Mouse (Mus musculus): ENCODE measurements around the gene Adtrp.

The Adtrp gene

GRCm38 (mm10) chr13:41847516-41848126 is at the start of gene Adtrp:
TSS of gene Adtrp (minus strand) at chr13:41847684.
- no peak for DNase-seq (ENCODE audit: inconsistent ontology term)

- DNase-seq (ENCODE audit: inconsistent ontology term) = no peak
These were observed 44.5 kb upstream of the Adtrp start for GRCm38 (mm10) chr13:41892016-41892415.

- no peak for DNase-seq (ENCODE audit: inconsistent ontology term)
These were observed 43.1 kb upstream of the Adtrp start for GRCm38 (mm10) chr13:41890618-41891017.

GRCm38 (mm10) chr13:41890111-41890600 is 42.7 kb upstream of the Adtrp start:
- DNase-seq (ENCODE audit: inconsistent ontology term) = no peak

GRCm38 (mm10) chr13:41888644-41889043 is 41.2 kb upstream of the Adtrp start:
- no peak for DNase-seq (ENCODE audit: inconsistent ontology term)

GRCm38 (mm10) chr13:41886120-41886519 is 38.6 kb upstream of the Adtrp start:
- no peak for DNase-seq (ENCODE audit: inconsistent ontology term)

GRCm38 (mm10) chr13:41883665-41884291 is 36.3 kb upstream of the Adtrp start:
- no peak for DNase-seq (ENCODE audit: inconsistent ontology term)

GRCm38 (mm10) chr13:41881201-41881600 is 33.7 kb upstream of the Adtrp start:
- no peak for DNase-seq (ENCODE audit: inconsistent ontology term)

- no peak for DNase-seq (ENCODE audit: inconsistent ontology term)
These were observed 33.0 kb upstream of the Adtrp start for GRCm38 (mm10) chr13:41880525-41880924.

GRCm38 (mm10) chr13:41872686-41873085 is 25.2 kb upstream of the Adtrp start:
- no peak for DNase-seq (ENCODE audit: inconsistent ontology term)

- no peak for DNase-seq (ENCODE audit: inconsistent ontology term)
These were observed 24.7 kb upstream of the Adtrp start for GRCm38 (mm10) chr13:41872161-41872562.

- DNase-seq (ENCODE audit: inconsistent ontology term) = no peak
These were observed 20.0 kb upstream of the Adtrp start for GRCm38 (mm10) chr13:41867533-41867932.

- DNase-seq (ENCODE audit: inconsistent ontology term) = no peak
These were observed 18.1 kb upstream of the Adtrp start for GRCm38 (mm10) chr13:41865575-41865974.

GRCm38 (mm10) chr13:41865071-41865470 is 17.6 kb upstream of the Adtrp start:
- no peak for DNase-seq (ENCODE audit: inconsistent ontology term)

- no peak for DNase-seq (ENCODE audit: inconsistent ontology term)
These were observed 13.3 kb upstream of the Adtrp start for GRCm38 (mm10) chr13:41860603-41861405.

- peak; percentile 19 for DNase-seq (ENCODE audit: inconsistent ontology term)
These were observed 8.0 kb upstream of the Adtrp start for GRCm38 (mm10) chr13:41855206-41856185.

- DNase-seq (ENCODE audit: inconsistent ontology term) = no peak
These were observed 3.4 kb upstream of the Adtrp start for GRCm38 (mm10) chr13:41850727-41851378.

- no peak for DNase-seq (ENCODE audit: inconsistent ontology term)
These were observed 968 bp downstream of the Adtrp start for GRCm38 (mm10) chr13:41846516-41846915.

GRCm38 (mm10) chr13:41845013-41845412 is 2.5 kb downstream of the Adtrp start:
- no peak for DNase-seq (ENCODE audit: inconsistent ontology term)

GRCm38 (mm10) chr13:41844071-41844470 is 3.4 kb downstream of the Adtrp start:
- DNase-seq (ENCODE audit: inconsistent ontology term) = no peak

GRCm38 (mm10) chr13:41833614-41834139 is 13.8 kb downstream of the Adtrp start:
- no peak for DNase-seq (ENCODE audit: inconsistent ontology term)
